23 mouse cellular contexts compared by ENCODE assay signal in the genomic region with DNA sequence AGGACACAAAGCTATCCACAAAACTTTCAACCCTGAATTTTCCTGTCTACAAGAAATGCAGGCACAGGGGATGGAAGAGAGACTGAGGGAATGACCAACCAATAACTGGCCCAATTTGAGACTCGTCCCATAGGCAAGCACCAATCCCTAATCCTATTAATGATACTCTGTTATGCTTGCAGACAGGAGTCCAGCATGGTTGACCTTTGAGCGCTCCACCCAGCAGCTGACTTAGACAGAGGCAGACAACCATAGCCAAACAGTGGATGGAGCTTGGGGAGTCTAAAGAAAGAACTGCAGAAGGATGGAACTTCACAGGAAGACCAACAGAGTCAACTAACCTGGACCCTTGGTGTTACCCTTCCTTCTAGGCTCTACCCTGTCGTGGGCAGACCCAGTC. TPM values are rescaled to one million over a fixed set of nuclear protein-coding genes. Genes with fewer than 3 reads are reported as not detected.
DNase-seq lines count a peak whose midpoint lies in the region; ATAC-seq and TF ChIP-seq lines count a peak whose summit lies in the region.
"Had no signal": no experiment of that assay in that cellular context is flagged by ENCODE, and none has a peak within 500 bp of the region (broad histone marks: within the 10 kb centered on the region; RNA-seq: fewer than 3 reads in every experiment).

No protein-coding gene starts in this region.

- 87% methylated on average over 3 of the region's 3 CpGs for WGBS in kidney, embryonic 14.5 days
- WGBS in liver, postnatal 0 days (ENCODE audit: insufficient replicate concordance) = 83% methylated on average over 3 of the region's 3 CpGs
- 84% methylated on average over 3 of the region's 3 CpGs for WGBS in liver, embryonic 11.5 days

- TF ChIP-seq EP300 in liver, postnatal 0 days (IDR thresholded peaks at IDR 0.05; ENCODE audit: low read depth) = no peak

- no peaks in the 10 kb centered on the region for H3K27me3 ChIP-seq in kidney, embryonic 14.5 days (ENCODE audit: control insufficient read depth, insufficient read depth, low read length)
- H3K27me3 ChIP-seq in liver, postnatal 0 days (ENCODE audit: insufficient read depth, low read length) = no peaks in the 10 kb centered on the region
- no peaks in the 10 kb centered on the region for H3K27me3 ChIP-seq in liver, embryonic 11.5 days (replicated peaks; ENCODE audit: control insufficient read depth, insufficient read depth, low read length)
- H3K27me3 ChIP-seq: embryonic facial prominence, embryonic 15.5 days; heart, embryonic 12.5 days had no signal

- H3K4me1 ChIP-seq in kidney, embryonic 14.5 days (ENCODE audit: control insufficient read depth, insufficient read depth, low read length) = no peaks in the 10 kb centered on the region
- H3K4me1 ChIP-seq in liver, postnatal 0 days (ENCODE audit: insufficient read depth) = no peaks in the 10 kb centered on the region
- no peaks in the 10 kb centered on the region for H3K4me1 ChIP-seq in liver, embryonic 11.5 days (replicated peaks; ENCODE audit: control insufficient read depth, insufficient read depth, low read length)
- H3K4me1 ChIP-seq: embryonic facial prominence, embryonic 15.5 days; forebrain, embryonic 10.5 days; heart, embryonic 12.5 days; hindbrain, embryonic 10.5 days had no signal

- H3K9ac ChIP-seq in kidney, embryonic 14.5 days (ENCODE audit: low read depth, low read length) = no peak overlapping the region
- no peak overlapping the region for H3K9ac ChIP-seq in liver, postnatal 0 days (replicated peaks)
- no peak overlapping the region for H3K9ac ChIP-seq in liver, embryonic 11.5 days (ENCODE audit: low read depth, low read length)
- H3K9ac ChIP-seq: embryonic facial prominence, embryonic 15.5 days; heart, embryonic 12.5 days had no signal

- H3K27ac ChIP-seq in kidney, embryonic 14.5 days (ENCODE audit: low read depth, low read length) = no peak overlapping the region
- no peak overlapping the region for H3K27ac ChIP-seq in liver, postnatal 0 days (ENCODE audit: low read depth)
- H3K27ac ChIP-seq in liver, embryonic 11.5 days (ENCODE audit: low read depth, low read length) = no peak overlapping the region
- H3K27ac ChIP-seq: embryonic facial prominence, embryonic 15.5 days; forebrain, embryonic 10.5 days; gastrocnemius, adult 2 months; hindbrain, embryonic 10.5 days had no signal

- DNase-seq in kidney, adult 18-20 months = peak; percentile 35
- no peak for DNase-seq in liver, postnatal 0 days
- DNase-seq in liver, embryonic 11.5 days (ENCODE audit: low spot score) = no peak
- peak; percentile 3 to 14 for DNase-seq in kidney, postnatal 4 days
- DNase-seq in MN1 (ENCODE audit: low spot score) = no peak
- no peak for DNase-seq in cerebellum, postnatal 4 days (ENCODE audit: low spot score in 2 of 2)
- DNase-seq: adrenal gland, adult 2 months; adrenal gland, postnatal 25 days; cerebellum, adult 18-20 months; cerebellum, postnatal 10 days; embryo, embryonic 11 days; gastrocnemius, adult 2 months; gastrocnemius, postnatal 25 days had no signal

- H3K36me3 ChIP-seq in kidney, embryonic 14.5 days (ENCODE audit: control insufficient read depth, insufficient read depth, low read length) = no peaks in the 10 kb centered on the region
- no peaks in the 10 kb centered on the region for H3K36me3 ChIP-seq in liver, postnatal 0 days (replicated peaks; ENCODE audit: insufficient read depth, low read length)
- no peaks in the 10 kb centered on the region for H3K36me3 ChIP-seq in liver, embryonic 11.5 days (ENCODE audit: control insufficient read depth, insufficient read depth, low read length)
- H3K36me3 ChIP-seq: embryonic facial prominence, embryonic 15.5 days had no signal

- H3K4me3 ChIP-seq in kidney, embryonic 14.5 days (ENCODE audit: low read length) = no peak overlapping the region
- no peak overlapping the region for H3K4me3 ChIP-seq in liver, postnatal 0 days (ENCODE audit: low read depth, low read length)
- no peak overlapping the region for H3K4me3 ChIP-seq in liver, embryonic 11.5 days (ENCODE audit: low read depth, low read length)
- H3K4me3 ChIP-seq: embryonic facial prominence, embryonic 15.5 days; erythroblast, embryonic 14.5 days; forebrain, embryonic 10.5 days; gastrocnemius, adult 2 months; heart, embryonic 12.5 days; hindbrain, embryonic 10.5 days had no signal

- no peak for ATAC-seq in kidney, embryonic 14.5 days (ENCODE audit: low FRiP score, low TSS enrichment)
- ATAC-seq in liver, postnatal 0 days = peak; percentile 49; the same call in 1 of the 2 replicates
- ATAC-seq in liver, embryonic 11.5 days (replicated peaks; ENCODE audit: low FRiP score) = no peak
- ATAC-seq: forebrain, embryonic 14.5 days had no signal

- no peaks in the 10 kb centered on the region for H3K9me3 ChIP-seq in kidney, embryonic 14.5 days (ENCODE audit: control insufficient read depth, low read length)
- H3K9me3 ChIP-seq in liver, postnatal 0 days (ENCODE audit: low read length) = peaks cover 3% of the 10 kb centered on the region
- no peaks in the 10 kb centered on the region for H3K9me3 ChIP-seq in liver, embryonic 11.5 days (ENCODE audit: control insufficient read depth, low read length)
- H3K9me3 ChIP-seq: embryonic facial prominence, embryonic 15.5 days; hindbrain, embryonic 10.5 days had no signal

- no peak overlapping the region for H3K4me2 ChIP-seq in kidney, embryonic 14.5 days (replicated peaks; ENCODE audit: low read depth, low read length)
- H3K4me2 ChIP-seq in liver, postnatal 0 days (ENCODE audit: low read depth, low read length) = no peak overlapping the region
- H3K4me2 ChIP-seq in liver, embryonic 11.5 days = no peak overlapping the region
- H3K4me2 ChIP-seq: embryonic facial prominence, embryonic 15.5 days; heart, embryonic 12.5 days had no signal

- TF ChIP-seq CTCF in liver, postnatal 0 days (IDR thresholded peaks at IDR 0.05; ENCODE audit: low read depth) = no peak

RNA-seq across cellular contexts. Expression of gene Zfp81, which starts 14.1 kb away (rescaled TPM):
- 15.2 and 16.6 TPM in 2 replicates for polyA plus RNA-seq in kidney, embryonic 14.5 days (2014; fragmentation: Nextera tagmentation; extraction: Ambion mirVana)
- 1.1 and 1.9 TPM in 2 replicates for polyA plus RNA-seq in liver, postnatal 0 days (2015; fragmentation: Nextera tagmentation; extraction: Ambion mirVana)
- polyA plus RNA-seq in liver, embryonic 11.5 days (2014; fragmentation: Nextera tagmentation; extraction: Ambion mirVana) = 8.1 and 8.2 TPM in 2 replicates

RNA-seq across cellular contexts. Expression of gene Zfp101, which starts 21.6 kb away (rescaled TPM):
- polyA plus RNA-seq in kidney, embryonic 14.5 days (2014; fragmentation: Nextera tagmentation; extraction: Ambion mirVana) = 21.4 TPM in 2 replicates
- 3.2 and 5.2 TPM in 2 replicates for polyA plus RNA-seq in liver, postnatal 0 days (2015; fragmentation: Nextera tagmentation; extraction: Ambion mirVana)
- polyA plus RNA-seq in liver, embryonic 11.5 days (2014; fragmentation: Nextera tagmentation; extraction: Ambion mirVana) = 14.2 and 15.9 TPM in 2 replicates

RNA-seq across cellular contexts. Expression of gene Actl9, which starts 59.9 kb away (rescaled TPM):
- not detected in 2 replicates for polyA plus RNA-seq in kidney, embryonic 14.5 days (2014; fragmentation: Nextera tagmentation; extraction: Ambion mirVana)
- polyA plus RNA-seq in liver, postnatal 0 days (2015; fragmentation: Nextera tagmentation; extraction: Ambion mirVana) = not detected in 2 replicates
- polyA plus RNA-seq in liver, embryonic 11.5 days (2014; fragmentation: Nextera tagmentation; extraction: Ambion mirVana) = not detected in 2 replicates
- polyA plus RNA-seq: C2C12; embryonic facial prominence, embryonic 11.5 days; embryonic facial prominence, embryonic 15.5 days; erythroblast, embryonic 14.5 days; forebrain, embryonic 10.5 days; forebrain, embryonic 14.5 days; heart, embryonic 12.5 days; heart, embryonic 16.5 days; hindbrain, embryonic 10.5 days had no signal

Comparison
In these comparisons a context has a peak if more than half of its experiments do, and no peak if none do; other contexts are left out.
1. DNase-seq: peak in kidney, adult 18-20 months (single experiment) and kidney, postnatal 4 days (2 of 2); none in liver, postnatal 0 days (single experiment), liver, embryonic 11.5 days (single experiment), MN1 (single experiment) and cerebellum, postnatal 4 days (0 of 2).